Mouse (Mus musculus) gastrocnemius, postnatal 25 days (tissue): ENCODE data around the gene Ttc38. TPM values are rescaled to one million over a fixed set of nuclear protein-coding genes. Genes with fewer than 3 reads are reported as not detected.

ENCODE experiments used
- DNase-seq: peaks from one replicate; pipeline ENCODE4 v3.0.0; 2022
- long read RNA-seq, 2 experiments: library from polyadenylated mRNA; stranded (forward); transcript quantifications; one replicate each; pipeline ENCODE4 v2.0.0; 2021
- total RNA-seq, 2 experiments: library from RNA; stranded (reverse); gene quantifications; 1 replicate in 1 of 2; 2 replicates in 1 of 2; pipeline ENCODE4 v1.2.3; 2021

Ttc38 gene
- total RNA-seq, result 1 to 10 TPM; 2.8 to 3.6 TPM
- long read RNA-seq, experiment 1, partial matches to known transcripts, result 0 of 3 reads
- long read RNA-seq, experiment 1, other reads (novel, unspliced or antisense), result 2 of 3 reads
- long read RNA-seq, experiment 2, partial matches to known transcripts, result 1 of 11 reads
- long read RNA-seq, experiment 2, other reads (novel, unspliced or antisense), result 6 of 11 reads

DNA sequence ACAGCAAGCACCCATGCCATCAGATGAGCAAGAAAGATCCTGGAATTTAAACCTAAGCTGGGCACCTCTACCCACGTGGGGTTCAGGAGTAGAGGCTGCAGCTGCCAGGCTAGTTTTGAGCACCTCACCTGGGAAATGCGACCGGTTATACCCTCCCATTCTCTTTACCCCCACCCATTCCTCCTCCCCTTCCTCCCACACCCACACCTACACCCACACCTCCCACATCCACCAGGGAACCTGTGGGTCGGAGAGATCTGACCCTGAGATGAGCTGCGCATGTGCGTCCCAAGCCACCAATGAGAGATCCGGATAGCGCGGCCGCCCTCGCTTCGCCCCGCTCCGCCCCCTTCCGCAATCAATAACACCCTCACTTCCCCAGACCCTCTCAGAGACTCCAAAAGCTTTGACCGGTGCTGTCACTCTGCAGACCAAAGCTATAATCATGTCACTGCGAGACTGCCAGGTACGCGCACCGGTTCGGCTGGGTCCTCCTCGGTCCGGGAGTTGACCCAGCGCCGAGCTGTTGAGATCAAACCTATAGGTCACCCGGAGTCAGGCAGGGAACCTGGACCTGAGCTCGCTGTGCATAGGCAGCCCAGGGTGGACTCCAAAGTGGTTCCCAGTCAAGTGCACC lies at the start of gene Ttc38:
Gene Ttc38 (plus strand): TSS at position 353 of the 637 bp plus-strand sequence.
- peak; percentile 79 for DNase-seq

DNA sequence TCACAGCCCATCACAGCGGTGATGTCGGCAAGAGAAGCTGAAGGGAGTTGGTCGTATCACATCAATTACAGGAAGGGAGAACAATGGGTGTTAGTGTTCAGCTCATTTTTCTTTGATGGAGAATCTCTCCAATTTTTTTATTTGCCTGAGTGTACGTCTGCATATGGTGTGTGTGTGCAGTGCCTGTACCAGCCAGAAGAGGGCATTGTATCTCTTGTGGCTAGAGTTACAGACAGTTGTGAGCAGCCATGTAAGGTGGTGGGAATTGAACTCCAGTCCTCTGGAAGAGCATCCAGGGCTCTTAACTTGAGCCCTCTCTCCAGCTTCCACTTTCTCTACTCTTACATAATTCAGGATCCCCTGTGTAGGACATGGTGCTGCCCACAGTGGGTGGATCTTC lies 49.0 kb upstream of the Ttc38 start:
- no peak for DNase-seq

DNA sequence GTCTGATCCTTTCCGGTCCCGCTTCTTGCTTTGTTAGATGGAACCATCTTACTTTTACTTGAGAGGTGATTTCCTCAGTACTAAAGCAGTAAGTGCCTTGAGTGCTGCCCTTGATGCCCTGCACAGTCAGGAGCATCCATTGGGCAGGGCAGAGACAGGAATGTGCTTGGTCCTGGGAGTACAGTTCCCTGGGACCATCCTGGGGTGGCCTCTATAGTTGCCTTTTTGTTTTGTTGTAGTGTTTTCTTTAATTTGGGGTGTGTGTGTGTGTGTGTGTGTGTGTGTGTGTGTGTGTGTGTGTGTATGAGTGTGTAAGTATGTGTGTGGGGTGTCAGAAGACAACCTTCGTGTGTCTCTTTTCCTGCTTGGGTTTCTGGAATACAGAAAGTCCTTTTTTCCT lies 47.8 kb upstream of the Ttc38 start:
- DNase-seq, result no peak

DNA sequence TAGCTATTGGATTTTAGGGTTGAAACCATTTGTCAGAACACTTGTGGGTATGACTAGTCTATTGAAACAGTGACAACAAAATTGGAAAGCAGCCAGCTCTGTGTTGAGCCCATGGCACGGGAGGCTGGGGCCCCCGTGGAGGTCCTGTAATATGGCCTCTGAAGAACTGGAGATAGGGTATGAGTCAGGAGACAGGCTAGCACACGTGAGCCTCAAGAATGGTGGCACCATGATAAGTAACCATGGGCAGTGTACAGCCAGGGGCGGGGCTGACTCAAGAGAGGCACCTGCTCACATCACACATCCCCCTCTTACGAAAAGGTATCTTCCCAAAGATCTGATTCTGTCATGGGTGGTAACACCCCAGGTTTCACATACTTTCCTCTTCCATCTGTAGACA lies 45.4 kb upstream of the Ttc38 start:
- no peak for DNase-seq

DNA sequence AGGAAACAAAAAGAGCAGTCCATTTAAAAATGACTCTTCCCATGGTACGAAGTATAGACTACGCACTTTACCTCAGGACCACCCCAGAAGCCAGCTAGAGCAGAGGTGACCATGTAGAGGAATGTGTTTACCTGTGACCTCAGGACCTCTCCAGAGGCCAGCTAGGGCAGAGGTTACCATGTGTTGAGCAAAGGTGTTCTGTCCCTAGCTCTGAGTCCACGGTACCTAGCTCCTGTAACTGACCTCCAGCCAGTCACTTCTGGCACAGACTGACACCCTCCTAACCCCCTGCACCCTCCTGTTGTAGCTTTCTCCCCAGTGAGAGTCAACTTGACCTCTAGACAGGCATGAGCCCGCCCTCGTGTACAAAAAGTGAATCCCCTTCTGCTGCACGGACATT lies 44.6 kb upstream of the Ttc38 start:
- no peak for DNase-seq

DNA sequence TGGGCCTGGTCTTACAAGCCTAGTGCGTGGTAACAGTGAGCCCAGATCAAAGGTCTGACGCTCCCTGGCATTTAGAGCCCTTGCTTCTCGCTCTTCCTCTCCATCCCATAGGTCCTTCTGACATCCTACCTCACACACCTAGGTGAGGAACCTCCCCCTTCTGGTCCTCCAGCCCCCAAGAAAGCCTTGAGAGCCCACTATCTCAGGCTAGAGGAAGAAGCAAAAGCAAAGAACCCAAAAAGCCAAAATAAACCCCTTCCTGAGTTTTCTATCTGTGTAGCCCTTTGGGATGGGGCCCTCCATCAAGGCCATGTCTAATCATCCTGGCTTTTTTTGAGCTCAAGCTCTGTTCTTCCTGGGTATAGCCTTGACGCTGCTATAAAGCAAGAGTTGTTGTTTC lies 44.1 kb upstream of the Ttc38 start:
- DNase-seq, result no peak

DNA sequence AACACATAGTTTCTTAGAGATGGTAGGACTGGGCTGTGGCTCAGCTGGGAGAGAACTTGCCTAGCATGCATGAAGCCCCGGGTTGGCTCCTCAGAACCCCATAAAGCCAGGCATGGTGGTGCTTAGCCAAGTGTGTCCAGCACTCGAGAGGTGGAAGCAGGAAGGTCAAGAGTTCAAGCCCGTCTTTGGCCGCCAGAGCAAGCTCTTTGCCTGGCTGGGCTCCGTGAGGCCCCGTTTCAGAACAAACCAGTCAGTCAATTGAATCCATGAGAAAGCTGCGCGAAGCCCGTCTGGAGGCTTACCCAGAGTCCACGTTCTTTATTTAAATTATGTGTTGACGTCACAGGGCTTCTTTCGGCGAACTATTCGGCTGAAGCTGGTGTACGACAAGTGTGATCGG lies 43.5 kb upstream of the Ttc38 start:
- no peak for DNase-seq

DNA sequence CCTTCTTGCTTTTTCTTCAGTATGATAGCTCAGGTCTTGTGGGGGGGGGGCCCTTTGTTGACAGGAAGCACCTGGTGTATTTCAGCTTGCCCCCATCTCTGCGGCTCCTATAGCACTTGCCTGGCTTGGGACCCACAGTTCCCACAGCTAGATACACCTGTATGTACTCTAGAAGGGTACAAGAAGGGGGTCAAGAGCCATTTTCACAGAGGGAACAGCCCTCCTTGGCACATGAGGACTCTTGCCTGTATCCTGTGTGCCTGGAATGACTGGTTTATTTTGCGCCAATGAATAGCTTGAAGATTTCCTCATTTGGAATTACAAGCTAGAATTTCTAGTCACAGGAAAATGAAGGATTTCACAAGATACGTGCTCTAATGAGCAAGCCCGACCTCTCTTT lies 40.7 kb upstream of the Ttc38 start:
- DNase-seq, result no peak

DNA sequence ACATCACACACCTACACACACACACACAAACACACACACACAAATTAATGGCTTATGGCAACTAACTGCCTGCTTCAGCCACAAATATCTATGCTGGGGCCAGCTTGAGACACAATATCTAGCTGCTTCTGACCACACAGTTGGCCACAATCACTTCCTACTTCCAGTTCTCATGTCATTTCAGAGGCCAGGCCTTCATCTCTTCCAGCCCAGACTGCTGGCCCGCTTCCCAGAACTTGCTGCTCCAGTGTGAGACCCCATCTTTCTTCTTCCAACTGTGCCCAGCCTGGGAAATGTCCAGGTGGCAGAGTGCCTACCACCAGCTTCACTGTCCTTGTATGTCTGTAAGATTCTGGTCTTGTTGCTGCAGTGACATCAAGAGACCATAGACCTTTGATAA lies 39.3 kb upstream of the Ttc38 start:
- no peak for DNase-seq

DNA sequence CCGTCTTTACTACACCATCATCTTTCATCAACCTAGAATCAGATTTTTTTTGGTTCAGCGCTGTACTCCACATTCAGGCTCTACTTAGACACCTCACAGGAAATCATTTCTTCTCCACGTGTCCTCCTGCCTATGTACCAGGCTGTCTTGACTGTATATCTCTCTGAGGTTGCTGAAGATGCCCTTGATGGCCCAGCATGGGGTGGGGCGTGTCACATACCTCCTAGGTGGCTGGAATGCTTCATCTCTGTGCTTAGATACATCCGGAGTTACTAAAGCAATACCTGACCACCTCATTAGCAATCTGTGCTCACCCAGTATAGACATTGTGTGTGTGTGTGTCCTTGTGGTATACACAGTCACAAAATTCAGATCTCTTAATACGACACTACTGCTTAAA lies 36.6 kb upstream of the Ttc38 start:
- no peak for DNase-seq

DNA sequence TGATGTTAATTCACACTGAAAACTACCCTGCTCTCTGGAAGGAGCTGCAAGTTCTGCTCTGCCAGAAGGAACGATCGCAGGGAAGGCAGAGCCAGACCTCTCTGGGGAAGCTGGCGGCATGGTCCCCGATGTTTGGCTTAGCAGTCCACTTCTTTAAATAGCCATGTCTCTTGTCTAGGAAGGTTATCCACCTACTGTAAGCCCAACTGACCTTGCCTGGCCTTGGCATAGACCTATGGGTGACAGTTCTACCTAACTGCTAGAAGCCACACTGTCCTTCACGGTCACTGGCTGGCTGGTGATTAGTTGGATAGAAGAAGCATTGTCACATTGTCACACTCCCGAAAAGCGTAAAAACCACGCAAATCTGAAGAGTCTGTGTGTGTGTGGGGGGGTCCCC lies 33.4 kb upstream of the Ttc38 start:
- DNase-seq, result peak; percentile 39

DNA sequence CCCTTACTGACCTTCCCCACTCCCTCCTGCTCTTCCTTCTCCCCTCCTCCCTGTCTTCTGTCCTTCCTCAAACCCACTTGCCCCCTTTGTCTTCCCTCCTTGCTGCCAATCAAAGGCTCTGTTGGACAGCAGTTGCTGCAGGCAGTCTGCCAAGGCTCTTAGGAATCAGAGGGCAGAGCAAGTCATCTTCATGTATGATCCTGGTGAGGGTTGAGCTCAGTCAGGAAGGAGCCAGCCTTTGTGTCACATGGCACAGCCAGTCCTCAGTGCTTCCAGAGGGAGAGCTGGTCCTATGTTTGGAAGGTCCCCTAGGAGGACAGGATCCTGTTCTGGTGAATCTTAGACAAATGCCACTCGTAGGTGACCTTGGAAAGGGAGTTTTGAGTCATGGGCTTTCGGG lies 29.2 kb upstream of the Ttc38 start:
- no peak for DNase-seq

DNA sequence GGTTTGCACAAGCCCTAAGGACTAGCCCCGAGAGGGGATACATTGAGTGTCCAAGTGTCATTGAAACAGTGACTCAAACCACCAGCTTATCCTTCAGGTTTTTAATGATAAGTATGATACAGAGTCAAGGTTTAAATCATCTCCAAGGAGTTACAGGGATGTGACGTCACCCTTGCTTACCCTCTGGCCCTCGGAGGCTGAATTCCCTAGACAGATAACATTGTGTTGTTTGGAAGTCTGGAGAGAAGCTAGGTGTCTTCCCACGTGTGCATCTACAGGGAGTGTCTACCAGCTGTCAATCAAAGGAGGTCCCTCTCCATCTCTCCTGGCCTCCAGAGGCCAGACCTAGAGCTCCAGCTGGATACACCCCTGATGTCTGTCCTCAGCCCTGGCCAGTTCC lies 25.2 kb upstream of the Ttc38 start:
- no peak for DNase-seq

DNA sequence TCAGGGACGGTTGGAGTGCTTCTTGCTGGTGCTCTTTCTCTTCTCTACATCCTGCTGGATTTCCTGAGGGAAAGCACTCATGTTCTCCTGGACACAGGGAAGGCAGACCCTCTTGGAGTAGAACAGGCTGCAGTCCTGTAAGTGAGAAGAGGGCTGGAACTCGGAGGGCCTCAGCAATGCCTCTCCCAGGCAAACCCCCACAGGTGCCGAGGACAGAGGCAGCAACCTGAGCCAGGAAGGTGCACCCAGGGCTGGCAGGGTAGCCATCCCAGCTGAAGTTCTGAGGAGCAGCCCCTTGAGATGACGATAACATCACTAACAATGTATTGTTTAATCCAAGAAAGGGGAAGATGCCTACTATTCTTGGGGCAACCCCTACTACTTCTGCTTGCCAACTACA lies 24.7 kb upstream of the Ttc38 start:
- DNase-seq, result no peak

DNA sequence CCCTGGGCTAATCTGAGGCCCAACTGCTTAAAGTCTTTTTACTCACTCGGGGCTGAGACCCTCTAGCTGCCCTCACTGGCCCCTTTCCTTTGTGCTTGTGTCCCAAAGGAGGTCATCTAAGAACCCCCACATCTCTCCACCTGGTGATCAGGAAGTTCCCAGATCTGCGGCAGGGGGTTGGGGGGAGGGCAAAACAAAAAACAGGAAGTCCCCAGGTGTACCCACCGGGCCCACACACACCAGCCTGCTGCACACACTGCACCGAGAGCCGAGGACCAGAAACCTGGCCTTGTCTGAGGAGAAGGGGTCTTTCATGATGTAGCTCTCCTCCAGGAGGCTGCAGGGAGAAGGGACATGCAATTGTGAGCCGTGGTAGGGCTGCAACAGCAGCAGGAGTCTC lies 24.1 kb upstream of the Ttc38 start:
- DNase-seq, result no peak

DNA sequence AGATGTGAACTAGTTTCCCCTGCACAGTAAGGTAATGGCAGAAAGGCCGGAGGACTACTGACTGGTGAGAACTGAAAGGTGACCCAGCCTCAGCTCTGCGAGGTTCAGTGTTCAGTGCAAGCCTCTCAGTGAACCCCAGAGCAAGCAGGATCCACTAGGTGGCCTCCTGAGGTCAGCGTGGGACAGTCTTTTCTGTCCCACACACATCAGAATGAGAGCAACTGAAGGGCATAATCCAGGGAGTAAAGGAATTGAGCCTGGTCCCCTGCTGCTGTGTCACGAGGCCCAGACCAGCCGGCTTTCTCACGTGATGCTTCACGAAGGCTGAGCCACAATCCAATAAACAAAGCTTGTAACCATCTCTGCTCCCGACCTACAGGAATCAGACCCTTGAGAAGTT lies 23.7 kb upstream of the Ttc38 start:
- DNase-seq, result no peak

DNA sequence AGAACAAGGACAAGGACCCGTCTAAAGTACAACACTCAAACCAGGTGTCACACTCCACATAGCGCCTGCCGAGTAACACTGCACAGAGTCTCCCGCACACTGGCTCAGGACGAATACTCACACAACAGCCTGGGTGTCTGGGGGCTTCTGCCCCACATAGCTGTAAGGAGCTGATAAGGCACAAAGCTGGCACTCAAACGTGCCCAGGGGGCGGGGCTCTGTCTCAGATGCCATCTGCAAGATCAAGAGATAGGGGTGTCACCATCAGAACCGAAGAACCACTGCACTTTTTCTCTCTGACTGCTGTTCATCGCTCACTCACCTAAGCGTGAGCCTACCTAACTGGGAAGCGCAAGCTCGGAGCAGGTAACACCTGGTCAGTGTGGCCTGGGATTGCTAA lies 23.0 kb upstream of the Ttc38 start:
- no peak for DNase-seq

DNA sequence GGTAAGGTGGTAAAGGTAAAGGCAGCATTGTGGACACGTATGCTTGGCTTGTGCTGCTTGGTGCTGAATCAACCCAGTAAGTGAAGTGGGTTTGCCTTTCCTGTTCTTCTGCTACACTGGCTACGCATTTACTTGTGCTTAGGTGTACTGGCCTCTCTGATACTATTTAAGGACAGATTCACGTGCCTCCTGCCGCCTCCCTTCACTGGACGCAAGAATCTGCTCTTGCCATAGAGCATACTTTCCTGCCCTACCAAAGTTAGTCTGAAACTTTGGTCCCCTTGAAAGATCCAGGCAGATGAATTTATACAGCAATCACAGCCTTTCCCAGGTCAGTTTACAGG lies 21.7 kb upstream of the Ttc38 start:
- DNase-seq, result no peak

DNA sequence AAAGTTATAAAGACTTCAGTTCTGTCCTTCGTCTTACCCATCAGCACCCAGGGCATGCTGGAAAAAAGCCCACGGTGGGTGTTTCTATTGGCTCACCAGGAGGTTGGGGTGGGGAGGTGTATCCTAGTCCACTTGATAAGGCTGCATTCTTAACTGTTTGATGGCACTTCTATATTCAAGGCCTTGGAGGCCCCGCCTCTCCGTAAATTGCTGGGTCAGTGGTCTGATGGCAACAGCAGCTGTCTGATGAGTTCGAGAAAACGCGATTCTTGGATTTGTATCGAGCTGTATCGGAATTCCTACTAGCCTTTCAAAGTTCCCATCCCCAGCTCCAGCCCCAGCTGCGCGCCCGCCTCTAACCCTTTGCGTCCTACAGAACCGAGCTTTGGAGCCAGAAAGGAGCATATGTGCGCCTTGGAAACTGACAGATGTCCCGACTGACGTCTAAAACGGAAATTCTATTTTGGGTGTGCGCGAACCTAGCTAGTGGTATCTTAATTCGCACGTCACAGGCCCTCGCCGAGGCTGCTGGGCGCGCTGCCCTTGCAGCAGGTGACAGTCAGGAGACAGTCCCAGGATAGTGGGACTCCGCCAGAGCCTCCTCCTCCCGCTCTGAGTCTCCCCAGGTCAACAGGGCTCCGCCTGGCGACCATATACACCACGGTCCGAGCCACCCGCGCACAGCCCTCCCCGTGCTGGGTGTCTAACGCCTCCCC lies 21.1 kb upstream of the Ttc38 start:
- peak; percentile 82 for DNase-seq

DNA sequence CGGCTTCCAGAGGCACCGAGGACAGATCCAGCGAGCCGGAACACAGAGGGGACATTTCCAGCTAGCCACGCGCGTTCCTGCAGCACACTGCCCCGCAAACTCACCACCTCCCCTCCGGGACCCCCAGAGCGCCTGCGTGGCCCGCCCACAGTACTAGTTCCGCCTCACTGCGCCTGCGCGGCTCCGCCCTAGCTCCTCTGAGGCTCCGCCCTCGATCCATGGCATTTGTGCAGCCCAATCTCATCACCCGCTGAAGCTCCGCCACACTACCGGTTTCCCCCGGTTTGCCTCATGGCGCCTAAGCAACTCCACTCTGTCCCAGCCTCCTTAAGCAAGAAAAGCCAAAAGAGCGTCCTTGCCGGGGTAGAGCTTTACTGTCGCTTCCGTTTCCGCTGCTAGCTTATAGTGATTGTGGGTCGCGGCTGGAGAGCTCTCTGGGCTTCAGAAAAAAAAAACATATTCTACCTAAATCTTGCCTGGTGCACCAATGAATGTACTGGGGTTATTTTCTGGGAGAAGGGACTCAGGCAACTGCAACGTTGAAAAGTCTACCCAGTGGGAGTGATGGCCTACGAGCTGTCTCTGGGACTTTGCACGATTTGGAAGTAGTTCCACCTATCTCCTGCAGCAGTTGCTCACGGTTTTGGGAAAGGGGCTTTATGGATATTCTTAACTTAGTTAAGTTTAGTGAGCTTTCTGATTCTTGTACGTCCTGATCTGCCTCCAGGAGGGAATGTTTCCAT lies 20.4 kb upstream of the Ttc38 start, which contains the start of gene Cdpf1:
Gene Cdpf1 (minus strand): TSS at position 163 of the 743 bp plus-strand sequence.
- DNase-seq, result peak; percentile 97

DNA sequence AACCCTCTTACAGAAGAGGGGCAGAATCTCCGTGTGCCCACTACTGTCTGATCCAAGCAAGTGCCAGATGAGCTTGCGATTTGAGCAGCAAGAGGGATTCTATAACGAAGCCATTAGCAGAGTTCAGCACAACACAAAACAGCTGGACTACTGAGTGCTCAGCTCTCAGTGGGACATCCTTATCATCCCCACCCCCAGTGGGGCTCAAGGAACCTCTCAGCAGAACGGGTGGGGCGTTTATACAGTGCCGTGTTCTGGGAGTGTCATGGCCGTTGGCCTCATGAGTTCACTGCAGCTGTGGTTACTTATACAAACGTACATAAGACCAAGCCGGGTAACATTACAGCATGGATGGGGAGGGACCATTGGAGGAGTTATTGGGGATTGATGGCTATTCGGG lies 18.7 kb upstream of the Ttc38 start:
- DNase-seq, result no peak

DNA sequence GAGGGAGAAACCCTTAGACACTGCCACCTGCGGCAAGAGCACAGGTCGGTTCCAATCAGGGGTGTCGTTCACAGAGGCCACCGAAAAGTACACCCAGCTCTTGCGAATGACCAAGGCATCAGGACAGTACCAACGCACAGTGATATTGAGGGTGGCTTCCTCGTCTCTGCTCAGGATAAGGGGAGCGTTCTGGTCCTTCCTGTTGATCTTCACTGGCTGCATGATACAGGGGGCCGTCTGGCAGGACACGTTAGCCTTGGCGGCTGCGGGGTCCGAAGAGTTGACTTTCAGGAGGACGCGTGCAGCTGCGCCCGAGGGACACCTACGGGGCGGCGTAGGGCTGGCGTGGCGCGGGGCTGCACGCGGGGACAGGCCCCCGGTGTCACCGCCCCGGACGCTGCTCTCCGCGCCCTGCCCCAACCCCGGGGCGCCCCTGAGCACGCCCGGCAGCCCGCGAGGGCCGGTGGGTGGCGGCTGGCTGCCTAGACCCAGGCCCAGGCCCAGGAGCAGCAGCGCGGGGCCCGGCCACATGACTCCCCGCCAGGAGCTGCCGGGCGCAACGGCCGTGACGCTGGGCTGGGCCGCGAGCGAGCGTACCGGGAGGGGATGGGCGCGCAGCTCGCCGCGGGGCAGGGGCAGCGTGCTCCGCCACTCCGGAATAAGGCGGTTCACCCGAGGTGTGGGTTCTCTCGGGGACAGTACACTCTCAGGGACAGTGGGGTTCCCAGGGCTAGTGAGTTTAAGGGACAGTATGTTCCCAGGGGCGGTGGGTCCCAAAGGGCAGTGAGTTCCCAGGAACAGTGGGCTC lies 10.7 kb upstream of the Ttc38 start, which contains the start of gene Pkdrej:
Gene Pkdrej (minus strand): TSS at position 532 of the 808 bp plus-strand sequence.
- DNase-seq, result peak; percentile 42
